Mouse (Mus musculus): Measurements from ENCODE around the gene Rnpepl1. TPM values are rescaled to one million over a fixed set of nuclear protein-coding genes. Genes with fewer than 3 reads are reported as not detected.
A peak's percentile ranks its signal among the peaks of the same experiment; 100 is the strongest.

Gene Rnpepl1
- polyA plus RNA-seq, 1 experiment from 2014 or later, result 29.8 TPM

- H3K27ac ChIP-seq (replicated peaks), result no peak overlapping the region
- H3K4me3 ChIP-seq (replicated peaks), result no peak overlapping the region
- 84% methylated on average over 5 of the region's 5 CpGs for WGBS
- no peak overlapping the region for H3K4me2 ChIP-seq
- H3K36me3 ChIP-seq, result no peaks in the 10 kb centered on the region
- no peaks in the 10 kb centered on the region for H3K27me3 ChIP-seq (replicated peaks)
- ATAC-seq (ENCODE audit: low FRiP score), result no peak
- H3K9ac ChIP-seq (replicated peaks), result no peak overlapping the region
- H3K9me3 ChIP-seq (replicated peaks), result no peaks in the 10 kb centered on the region
- H3K4me1 ChIP-seq, result no peaks in the 10 kb centered on the region
Observed at GRCm38 (mm10) chr1:92880101-92880500, 30.5 kb upstream of the Rnpepl1 start.

- no peak for ATAC-seq (ENCODE audit: low FRiP score)
- no peak overlapping the region for H3K27ac ChIP-seq (replicated peaks)
- WGBS, result 89% methylated on average over 6 of the region's 6 CpGs
Observed at GRCm38 (mm10) chr1:92881982-92882381, 28.6 kb upstream of the Rnpepl1 start.

GRCm38 (mm10) chr1:92888901-92889655 lies 21.5 kb upstream of the Rnpepl1 start:
- no peak overlapping the region for H3K4me2 ChIP-seq
- no peaks in the 10 kb centered on the region for H3K4me1 ChIP-seq
- no peaks in the 10 kb centered on the region for H3K9me3 ChIP-seq (replicated peaks)
- no peak for ATAC-seq (ENCODE audit: low FRiP score)
- no peaks in the 10 kb centered on the region for H3K36me3 ChIP-seq
- H3K27ac ChIP-seq (replicated peaks), result no peak overlapping the region
- H3K9ac ChIP-seq (replicated peaks), result no peak overlapping the region
- H3K4me3 ChIP-seq (replicated peaks), result no peak overlapping the region
- WGBS, result 67% methylated on average over 7 of the region's 7 CpGs
- no peaks in the 10 kb centered on the region for H3K27me3 ChIP-seq (replicated peaks)

More at GRCm38 (mm10) chr1:92881982-92882381, 28.6 kb upstream of the Rnpepl1 start:
- no peak overlapping the region for H3K4me3 ChIP-seq (replicated peaks)
- H3K36me3 ChIP-seq, result no peaks in the 10 kb centered on the region
- no peak overlapping the region for H3K9ac ChIP-seq (replicated peaks)
- H3K4me2 ChIP-seq, result no peak overlapping the region
- no peaks in the 10 kb centered on the region for H3K4me1 ChIP-seq
- H3K27me3 ChIP-seq (replicated peaks), result no peaks in the 10 kb centered on the region
- H3K9me3 ChIP-seq (replicated peaks), result no peaks in the 10 kb centered on the region

- WGBS, result 75% methylated on average over 3 of the region's 3 CpGs
- Histone ChIP-seq H3K36me3 (no peaks in the 10 kb centered on the region), H3K4me1 (no peaks in the 10 kb centered on the region), H3K4me3 (replicated peaks) (no peak overlapping the region), H3K9ac (replicated peaks) (no peak overlapping the region), H3K4me2 (no peak overlapping the region), H3K27me3 (replicated peaks) (no peaks in the 10 kb centered on the region), H3K27ac (replicated peaks) (no peak overlapping the region), H3K9me3 (replicated peaks) (no peaks in the 10 kb centered on the region)
- no peak for ATAC-seq (ENCODE audit: low FRiP score)
Observed at GRCm38 (mm10) chr1:92892791-92893190, 17.8 kb upstream of the Rnpepl1 start.

GRCm38 (mm10) chr1:92893896-92894295 lies 16.7 kb upstream of the Rnpepl1 start:
- H3K27ac ChIP-seq (replicated peaks), result no peak overlapping the region
- ATAC-seq (ENCODE audit: low FRiP score), result no peak
- H3K9ac ChIP-seq (replicated peaks), result no peak overlapping the region
- no peak overlapping the region for H3K4me2 ChIP-seq
- no peaks in the 10 kb centered on the region for H3K4me1 ChIP-seq
- H3K36me3 ChIP-seq, result no peaks in the 10 kb centered on the region
- no peaks in the 10 kb centered on the region for H3K27me3 ChIP-seq (replicated peaks)
- no peaks in the 10 kb centered on the region for H3K9me3 ChIP-seq (replicated peaks)
- H3K4me3 ChIP-seq (replicated peaks), result no peak overlapping the region
- 81% methylated on average over 3 of the region's 3 CpGs for WGBS

GRCm38 (mm10) chr1:92895089-92895488 lies 15.5 kb upstream of the Rnpepl1 start:
- Histone ChIP-seq H3K27me3 (replicated peaks) (no peaks in the 10 kb centered on the region), H3K27ac (replicated peaks) (no peak overlapping the region), H3K9ac (replicated peaks) (no peak overlapping the region), H3K9me3 (replicated peaks) (no peaks in the 10 kb centered on the region), H3K4me1 (no peaks in the 10 kb centered on the region), H3K4me2 (no peak overlapping the region), H3K36me3 (no peaks in the 10 kb centered on the region), H3K4me3 (replicated peaks) (no peak overlapping the region)
- 15% methylated on average over 3 of the region's 3 CpGs for WGBS
- ATAC-seq (ENCODE audit: low FRiP score), result peak; percentile 77

- WGBS, result under 1% methylated on average over 15 of the region's 15 CpGs
- Histone ChIP-seq H3K9ac (replicated peaks) (no peak within 1 kb of the TSS), H3K9me3 (replicated peaks) (no peaks in the 10 kb centered on the region), H3K4me2 (peak within 1 kb of the TSS; percentile 54), H3K4me3 (replicated peaks) (peak within 1 kb of the TSS; percentile 19), H3K36me3 (no peaks in the 10 kb centered on the region), H3K4me1 (peaks cover 22% of the 10 kb centered on the region), H3K27me3 (replicated peaks) (0 out of 2 replicates have a peak, but pooled peaks cover 5% of the 10 kb centered on the region), H3K27ac (replicated peaks) (peak within 1 kb of the TSS; percentile 41; the same call in 1 of the 2 replicates)
- peak; percentile 21 for ATAC-seq (ENCODE audit: low FRiP score)
Observed at GRCm38 (mm10) chr1:92902786-92903185, 7.8 kb upstream of the Rnpepl1 start, which contains the start of gene Ankmy1. TSS of gene Ankmy1 (minus strand) at chr1:92902906.

GRCm38 (mm10) chr1:92903627-92904026 lies 7.0 kb upstream of the Rnpepl1 start:
- Histone ChIP-seq H3K4me3 (replicated peaks) (no peak overlapping the region), H3K27me3 (replicated peaks) (0 out of 2 replicates have a peak, but pooled peaks cover 5% of the 10 kb centered on the region), H3K4me1 (peaks cover 27% of the 10 kb centered on the region), H3K9me3 (replicated peaks) (no peaks in the 10 kb centered on the region), H3K9ac (replicated peaks) (no peak overlapping the region), H3K36me3 (no peaks in the 10 kb centered on the region), H3K4me2 (no peak overlapping the region), H3K27ac (replicated peaks) (no peak overlapping the region)
- 79% methylated on average over 4 of the region's 4 CpGs for WGBS
- ATAC-seq (ENCODE audit: low FRiP score), result no peak

GRCm38 (mm10) chr1:92905703-92906310 lies 4.8 kb upstream of the Rnpepl1 start:
- no peak overlapping the region for H3K9ac ChIP-seq (replicated peaks)
- no peaks in the 10 kb centered on the region for H3K9me3 ChIP-seq (replicated peaks)
- H3K4me1 ChIP-seq, result peaks cover 41% of the 10 kb centered on the region
- 0 out of 2 replicates have a peak, but pooled peaks cover 5% of the 10 kb centered on the region for H3K27me3 ChIP-seq (replicated peaks)
- H3K4me3 ChIP-seq (replicated peaks), result no peak overlapping the region
- H3K4me2 ChIP-seq, result no peak overlapping the region; the same call in 1 of the 2 replicates
- no peak for ATAC-seq (ENCODE audit: low FRiP score)
- H3K36me3 ChIP-seq, result no peaks in the 10 kb centered on the region
- H3K27ac ChIP-seq (replicated peaks), result no peak overlapping the region
- 95% methylated on average over 2 of the region's 2 CpGs for WGBS

GRCm38 (mm10) chr1:92906779-92907631 lies 3.6 kb upstream of the Rnpepl1 start, which contains the start of gene Dusp28:
TSS of gene Dusp28 (plus strand) at chr1:92906981.
- H3K9me3 ChIP-seq (replicated peaks), result no peaks in the 10 kb centered on the region
- H3K27me3 ChIP-seq (replicated peaks), result 0 out of 2 replicates have a peak, but pooled peaks cover under 1% of the 10 kb centered on the region
- ATAC-seq (ENCODE audit: low FRiP score), result peak; percentile 92
- H3K27ac ChIP-seq (replicated peaks), result peak within 1 kb of the TSS; percentile 92
- H3K9ac ChIP-seq (replicated peaks), result peak within 1 kb of the TSS; percentile 67
- WGBS, result under 1% methylated on average over 81 of the region's 81 CpGs
- no peaks in the 10 kb centered on the region for H3K36me3 ChIP-seq
- peak within 1 kb of the TSS; percentile 73 for H3K4me3 ChIP-seq (replicated peaks)
- peaks cover 47% of the 10 kb centered on the region for H3K4me1 ChIP-seq
- H3K4me2 ChIP-seq, result peak within 1 kb of the TSS; percentile 84

GRCm38 (mm10) chr1:92907632-92908360 lies 2.8 kb upstream of the Rnpepl1 start:
- H3K4me3 ChIP-seq (replicated peaks), result peak overlapping the region; percentile 73
- no peak for ATAC-seq (ENCODE audit: low FRiP score)
- H3K27me3 ChIP-seq (replicated peaks), result no peaks in the 10 kb centered on the region
- H3K4me2 ChIP-seq, result peak overlapping the region; percentile 84
- H3K36me3 ChIP-seq, result no peaks in the 10 kb centered on the region
- H3K9me3 ChIP-seq (replicated peaks), result no peaks in the 10 kb centered on the region
- H3K27ac ChIP-seq (replicated peaks), result peak overlapping the region; percentile 92
- H3K9ac ChIP-seq (replicated peaks), result peak overlapping the region; percentile 67
- 42% methylated on average over 20 of the region's 20 CpGs for WGBS
- peaks cover 50% of the 10 kb centered on the region for H3K4me1 ChIP-seq

Data from neural tube, embryonic 15.5 days (tissue).